Mouse (Mus musculus): Measurements from ENCODE around the gene Capn7.

GRCm38 (mm10) chr14:31416835-31417549 lies 80.6 kb downstream of the Capn7 start:
- TF ChIP-seq MAFK (IDR thresholded peaks at IDR 0.05; ENCODE audit: insufficient read depth, low read depth, low read length) (no peak), ZC3H11A (IDR thresholded peaks at IDR 0.05; ENCODE audit: borderline replicate concordance, low read depth, low read length) (no peak), ZNF384 (IDR thresholded peaks at IDR 0.05; ENCODE audit: low read depth, low read length) (no peak), CHD2 (IDR thresholded peaks at IDR 0.05; ENCODE audit: low read depth, low read length) (no peak)

All from ES-E14 (cell line).